Mouse (Mus musculus): ENCODE measurements around the gene Cnpy1.
A peak's percentile ranks its signal among the peaks of the same experiment; 100 is the strongest.

Gene Cnpy1

GRCm38 (mm10) chr5:28239829-28240228 is 5.8 kb downstream of the Cnpy1 start:
- no peak for DNase-seq (ENCODE audit: extremely low spot score)

- DNase-seq (ENCODE audit: extremely low spot score), result no peak
These were observed 6.7 kb downstream of the Cnpy1 start for GRCm38 (mm10) chr5:28238876-28239275.

- peak; percentile 58 for DNase-seq (ENCODE audit: extremely low spot score)
These were observed 7.5 kb downstream of the Cnpy1 start for GRCm38 (mm10) chr5:28238152-28238551.

- no peak for DNase-seq (ENCODE audit: extremely low spot score)
These were observed 7.9 kb downstream of the Cnpy1 start for GRCm38 (mm10) chr5:28237715-28238114.

- no peak for DNase-seq (ENCODE audit: extremely low spot score)
These were observed 8.6 kb downstream of the Cnpy1 start for GRCm38 (mm10) chr5:28237055-28237454.

GRCm38 (mm10) chr5:28236098-28236497 is 9.5 kb downstream of the Cnpy1 start:
- DNase-seq (ENCODE audit: extremely low spot score), result peak; percentile 51

- no peak for DNase-seq (ENCODE audit: extremely low spot score)
These were observed 13.5 kb downstream of the Cnpy1 start for GRCm38 (mm10) chr5:28232101-28232500.

- no peak for DNase-seq (ENCODE audit: extremely low spot score)
These were observed 26.0 kb downstream of the Cnpy1 start for GRCm38 (mm10) chr5:28219596-28219995.

GRCm38 (mm10) chr5:28213441-28213840 is 32.2 kb downstream of the Cnpy1 start:
- DNase-seq (ENCODE audit: extremely low spot score), result no peak

- peak; percentile 49 for DNase-seq (ENCODE audit: extremely low spot score)
These were observed 33.8 kb downstream of the Cnpy1 start for GRCm38 (mm10) chr5:28211651-28212310.

GRCm38 (mm10) chr5:28210591-28211550 is 34.7 kb downstream of the Cnpy1 start:
- peak; percentile 36 for DNase-seq (ENCODE audit: extremely low spot score)

GRCm38 (mm10) chr5:28209549-28210431 is 35.8 kb downstream of the Cnpy1 start:
- DNase-seq (ENCODE audit: extremely low spot score), result peak; percentile 74

GRCm38 (mm10) chr5:28208726-28209520 is 36.7 kb downstream of the Cnpy1 start:
- no peak for DNase-seq (ENCODE audit: extremely low spot score)

GRCm38 (mm10) chr5:28207043-28207442 is 38.6 kb downstream of the Cnpy1 start:
- DNase-seq (ENCODE audit: extremely low spot score), result no peak

GRCm38 (mm10) chr5:28206448-28206847 is 39.2 kb downstream of the Cnpy1 start:
- DNase-seq (ENCODE audit: extremely low spot score), result no peak

- no peak for DNase-seq (ENCODE audit: extremely low spot score)
These were observed 40.9 kb downstream of the Cnpy1 start for GRCm38 (mm10) chr5:28204678-28205077.

GRCm38 (mm10) chr5:28203086-28203485 is 42.5 kb downstream of the Cnpy1 start:
- no peak for DNase-seq (ENCODE audit: extremely low spot score)

GRCm38 (mm10) chr5:28199089-28199873 is 46.3 kb downstream of the Cnpy1 start:
- DNase-seq (ENCODE audit: extremely low spot score), result no peak

GRCm38 (mm10) chr5:28195473-28195872 is 50.1 kb downstream of the Cnpy1 start:
- no peak for DNase-seq (ENCODE audit: extremely low spot score)

- no peak for DNase-seq (ENCODE audit: extremely low spot score)
These were observed 53.5 kb downstream of the Cnpy1 start for GRCm38 (mm10) chr5:28192099-28192454.

Measured in embryo, embryonic 9.5 days (tissue).